Mouse (Mus musculus): ENCODE results near the gene Hes2. TPM values are rescaled to one million over a fixed set of nuclear protein-coding genes. Genes with fewer than 3 reads are reported as not detected.

Hes2 gene
- total RNA-seq, 2 experiments from 2014 or later, result not detected

GRCm38 (mm10) chr4:152206199-152206598 is 47.5 kb downstream of the Hes2 start:
- DNase-seq, result no peak
- intact Hi-C loops (cut with DNase I), result no loop called here

DNA sequence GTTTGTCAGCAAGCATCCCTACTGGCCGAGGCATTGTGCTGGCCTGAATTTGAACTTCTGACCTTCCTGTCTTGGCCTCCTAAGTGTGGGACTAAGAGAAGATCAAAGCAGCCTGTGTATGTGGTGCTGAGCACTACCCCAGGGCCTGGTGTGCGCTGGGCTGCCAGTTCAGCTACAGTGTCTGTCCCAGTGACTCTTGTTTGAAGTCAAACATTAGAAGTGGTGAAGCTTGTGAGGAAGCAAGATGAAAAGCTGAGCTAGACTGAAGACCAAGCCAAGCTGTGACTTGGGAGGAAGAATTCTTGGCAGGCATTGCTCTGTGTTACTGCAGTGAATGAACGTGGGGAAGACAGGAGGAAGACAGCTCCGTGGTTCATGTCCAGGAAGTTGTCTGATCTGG is 51.0 kb downstream of the Hes2 start:
- no peak for DNase-seq
- intact Hi-C loops (cut with DNase I), result no loop called here

Other genes with a start within 250 kb of the Hes2 start
- 10 to 100 TPM; 54.6 to 58.8 TPM for gene Dnajc11, start 225.2 kb upstream of the Hes2 start, total RNA-seq (2021)
- gene Thap3, start 169.9 kb upstream of the Hes2 start, total RNA-seq (2021), result 10 to 100 TPM; 28.8 to 35.8 TPM
- gene Phf13, start 162.6 kb upstream of the Hes2 start, total RNA-seq (2021), result 1 to 10 TPM; 3.6 to 4.0 TPM
- gene Klhl21, start 150.1 kb upstream of the Hes2 start, total RNA-seq (2021), result 10 to 100 TPM; 77.1 to 91.5 TPM
- gene Zbtb48, start 131.2 kb upstream of the Hes2 start, total RNA-seq (2021), result 1 to 10 TPM; 2.5 to 2.8 TPM
- 1 to 10 TPM in 1 of 2 experiments, under 1 TPM in 1; 0.43 to 1.1 TPM for gene Tas1r1, start 120.3 kb upstream of the Hes2 start, total RNA-seq (2021)
- 1 to 10 TPM; 8.5 to 10.0 TPM for gene Nol9, start 119.5 kb upstream of the Hes2 start, total RNA-seq (2021)
- gene Plekhg5, start 86.4 kb upstream of the Hes2 start, total RNA-seq (2021), result 1 to 10 TPM; 6.3 to 6.4 TPM
- under 1 TPM; 0.76 to 0.84 TPM for gene Tnfrsf25, start 42.9 kb upstream of the Hes2 start, total RNA-seq (2021)
- gene Espn, start 6.5 kb upstream of the Hes2 start, total RNA-seq (2021), result under 1 TPM; 0.27 to 0.43 TPM
- gene Acot7, start 19.3 kb downstream of the Hes2 start, total RNA-seq (2021), result 10 to 100 TPM; 15.0 to 18.5 TPM
- gene Gpr153, start 115.4 kb downstream of the Hes2 start, total RNA-seq (2021), result 1 to 10 TPM; 7.1 to 8.0 TPM
- gene Hes3, start 132.8 kb downstream of the Hes2 start, total RNA-seq (2021), result not detected
- 10 to 100 TPM; 14.4 to 17.3 TPM for gene Icmt, start 138.4 kb downstream of the Hes2 start, total RNA-seq (2021)
- not detected for gene Rnf207, start 160.1 kb downstream of the Hes2 start, total RNA-seq (2021)
- gene Rpl22, start 166.9 kb downstream of the Hes2 start, total RNA-seq (2021), result 100 to 1,000 TPM; 165 to 223 TPM
- gene Chd5, start 179.8 kb downstream of the Hes2 start, total RNA-seq (2021), result under 1 TPM; 0.10 to 0.13 TPM

Data from gastrocnemius, postnatal 36 days (tissue).